Mouse (Mus musculus) retina, postnatal 1 day (tissue): ENCODE data around the gene Vmn2r101.

Experiments
- DNase-seq: peaks from one replicate; pipeline ENCODE4 v3.0.0-alpha.2; 2012

Gene Vmn2r101

GRCm38 (mm10) chr17:19576927-19577326 is at the start of gene Vmn2r101:
Vmn2r101 (plus strand) TSS chr17:19577227.
- DNase-seq, result no peak

DNA sequence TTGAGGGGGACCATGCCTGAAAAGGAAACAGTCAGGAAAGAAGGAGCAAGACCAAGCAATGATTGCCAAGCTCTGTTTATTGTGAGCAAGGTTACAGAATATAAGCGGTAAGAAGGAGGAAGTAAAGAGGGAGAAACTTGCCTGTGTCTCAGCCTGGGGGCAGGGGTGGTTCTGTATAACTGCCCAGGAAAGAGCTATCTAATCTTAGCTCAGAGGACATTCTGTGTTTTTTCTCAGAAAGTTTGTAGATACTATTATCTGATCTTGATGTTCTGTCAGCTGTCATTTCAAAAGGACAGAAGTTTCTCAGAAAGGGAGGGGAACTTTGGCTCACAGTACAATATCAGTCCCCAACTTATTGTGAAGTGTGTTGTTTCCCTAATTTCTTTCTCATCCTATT is 52.3 kb downstream of the Vmn2r101 start:
- no peak for DNase-seq

GRCm38 (mm10) chr17:19658447-19658846 is 81.4 kb downstream of the Vmn2r101 start:
- no peak for DNase-seq

DNA sequence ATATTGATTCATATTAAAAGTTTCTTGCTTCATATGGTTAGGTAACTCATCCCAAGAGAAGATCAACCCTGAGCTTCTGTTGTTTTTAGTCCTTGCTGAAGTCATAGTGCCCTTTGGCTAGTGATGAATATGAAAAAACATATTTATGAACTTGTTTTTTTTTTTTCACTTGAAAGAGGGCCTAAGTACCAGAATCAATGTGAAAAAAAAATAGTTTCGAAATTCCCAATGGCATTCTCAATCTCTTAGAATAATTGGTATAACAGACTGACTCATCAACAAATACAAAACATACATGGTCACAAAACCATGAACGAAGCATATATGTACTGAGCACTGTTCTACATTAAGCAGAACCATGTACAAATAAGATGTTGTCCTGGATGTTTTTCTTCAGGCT is 83.0 kb downstream of the Vmn2r101 start, which contains the start of gene Vmn2r102:
Gene Vmn2r102, plus strand, starts transcription at position 301 of the 400 bp plus-strand sequence.
- DNase-seq, result no peak
